Mouse (Mus musculus) layer of hippocampus, adult 11-12 months (tissue): ENCODE data around the gene Sipa1l2.
"Not testable (repeated sequence)": the region's sequence is repeated elsewhere in the genome, so short reads cannot be mapped to it uniquely, and the experiment has no call there.

Experiments used
- DNase-seq: peaks from one replicate; pipeline ENCODE4 v3.0.0; 2022; ENCODE audit warnings: low spot score

The Sipa1l2 gene

GRCm38 (mm10) chr8:125538265-125538664 is 31.3 kb downstream of the Sipa1l2 start:
- DNase-seq, result no peak

GRCm38 (mm10) chr8:125533709-125534108 is 35.9 kb downstream of the Sipa1l2 start:
- DNase-seq, result peak; percentile 53

GRCm38 (mm10) chr8:125532953-125533352 is 36.7 kb downstream of the Sipa1l2 start:
- DNase-seq, result no peak

GRCm38 (mm10) chr8:125532177-125532576 is 37.4 kb downstream of the Sipa1l2 start:
- no peak for DNase-seq

- no peak for DNase-seq
Observed at GRCm38 (mm10) chr8:125531640-125532039, 38.0 kb downstream of the Sipa1l2 start.

GRCm38 (mm10) chr8:125531088-125531438 is 38.5 kb downstream of the Sipa1l2 start:
- no peak for DNase-seq

- DNase-seq, result no peak
Observed at GRCm38 (mm10) chr8:125530187-125531087, 39.2 kb downstream of the Sipa1l2 start.

- no peak for DNase-seq
Observed at GRCm38 (mm10) chr8:125529019-125529418, 40.6 kb downstream of the Sipa1l2 start.

GRCm38 (mm10) chr8:125527941-125528340 is 41.7 kb downstream of the Sipa1l2 start:
- DNase-seq, result no peak

GRCm38 (mm10) chr8:125526999-125527398 is 42.6 kb downstream of the Sipa1l2 start:
- DNase-seq, result no peak

- no peak for DNase-seq
Observed at GRCm38 (mm10) chr8:125526582-125526981, 43.0 kb downstream of the Sipa1l2 start.

- no peak for DNase-seq
Observed at GRCm38 (mm10) chr8:125524479-125524878, 45.1 kb downstream of the Sipa1l2 start.

- DNase-seq, result no peak
Observed at GRCm38 (mm10) chr8:125523213-125523612, 46.4 kb downstream of the Sipa1l2 start.

GRCm38 (mm10) chr8:125522151-125522550 is 47.5 kb downstream of the Sipa1l2 start:
- DNase-seq, result no peak

GRCm38 (mm10) chr8:125521087-125521486 is 48.5 kb downstream of the Sipa1l2 start:
- DNase-seq, result no peak

GRCm38 (mm10) chr8:125520308-125520707 is 49.3 kb downstream of the Sipa1l2 start:
- DNase-seq, result not testable (repeated sequence)

GRCm38 (mm10) chr8:125518951-125519350 is 50.7 kb downstream of the Sipa1l2 start:
- no peak for DNase-seq

- no peak for DNase-seq
Observed at GRCm38 (mm10) chr8:125518301-125518700, 51.3 kb downstream of the Sipa1l2 start.

- DNase-seq, result no peak
Observed at GRCm38 (mm10) chr8:125517397-125517796, 52.2 kb downstream of the Sipa1l2 start.

GRCm38 (mm10) chr8:125516115-125516905 is 53.3 kb downstream of the Sipa1l2 start:
- DNase-seq, result no peak

- no peak for DNase-seq
Observed at GRCm38 (mm10) chr8:125515665-125516064, 53.9 kb downstream of the Sipa1l2 start.

GRCm38 (mm10) chr8:125513935-125514334 is 55.7 kb downstream of the Sipa1l2 start:
- DNase-seq, result no peak

GRCm38 (mm10) chr8:125513242-125513866 is 56.3 kb downstream of the Sipa1l2 start:
- no peak for DNase-seq
